Mouse (Mus musculus): Measurements from ENCODE around the gene Gm3336.

Gene Gm3336

DNA sequence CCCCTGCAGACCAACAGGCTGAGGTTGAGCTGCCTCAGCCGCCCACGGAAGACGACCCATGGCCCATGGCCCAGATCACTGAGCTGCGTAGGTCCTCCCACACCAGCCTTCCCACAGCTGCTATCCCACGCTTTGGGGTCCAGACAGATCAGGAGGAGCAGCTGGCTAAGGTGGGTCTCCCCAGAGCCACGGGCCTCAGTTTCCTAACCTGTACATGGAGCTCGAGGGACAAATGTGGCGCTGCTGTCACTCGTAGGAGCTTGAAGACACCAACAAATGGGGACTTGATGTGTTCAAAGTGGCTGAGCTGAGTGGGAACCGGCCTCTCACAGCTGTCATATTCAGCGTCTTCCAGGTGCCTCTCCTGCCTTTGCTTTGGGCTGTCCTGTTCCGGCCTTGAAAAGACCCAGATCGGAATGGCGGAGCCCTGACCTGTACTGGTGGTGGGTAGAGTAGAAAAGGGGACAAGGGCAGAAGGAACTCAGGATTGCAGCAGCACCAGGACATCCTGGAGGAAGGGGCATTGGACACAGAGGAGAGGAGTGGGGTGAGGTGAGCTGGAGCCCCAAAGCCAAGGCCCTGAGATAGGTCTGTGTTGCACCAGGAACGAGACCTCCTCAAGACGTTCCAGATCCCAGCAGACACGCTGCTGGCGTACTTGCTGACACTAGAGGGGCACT lies 29.0 kb downstream of the Gm3336 start:
- no peak for DNase-seq (ENCODE audit: low read depth, low spot score)

DNA sequence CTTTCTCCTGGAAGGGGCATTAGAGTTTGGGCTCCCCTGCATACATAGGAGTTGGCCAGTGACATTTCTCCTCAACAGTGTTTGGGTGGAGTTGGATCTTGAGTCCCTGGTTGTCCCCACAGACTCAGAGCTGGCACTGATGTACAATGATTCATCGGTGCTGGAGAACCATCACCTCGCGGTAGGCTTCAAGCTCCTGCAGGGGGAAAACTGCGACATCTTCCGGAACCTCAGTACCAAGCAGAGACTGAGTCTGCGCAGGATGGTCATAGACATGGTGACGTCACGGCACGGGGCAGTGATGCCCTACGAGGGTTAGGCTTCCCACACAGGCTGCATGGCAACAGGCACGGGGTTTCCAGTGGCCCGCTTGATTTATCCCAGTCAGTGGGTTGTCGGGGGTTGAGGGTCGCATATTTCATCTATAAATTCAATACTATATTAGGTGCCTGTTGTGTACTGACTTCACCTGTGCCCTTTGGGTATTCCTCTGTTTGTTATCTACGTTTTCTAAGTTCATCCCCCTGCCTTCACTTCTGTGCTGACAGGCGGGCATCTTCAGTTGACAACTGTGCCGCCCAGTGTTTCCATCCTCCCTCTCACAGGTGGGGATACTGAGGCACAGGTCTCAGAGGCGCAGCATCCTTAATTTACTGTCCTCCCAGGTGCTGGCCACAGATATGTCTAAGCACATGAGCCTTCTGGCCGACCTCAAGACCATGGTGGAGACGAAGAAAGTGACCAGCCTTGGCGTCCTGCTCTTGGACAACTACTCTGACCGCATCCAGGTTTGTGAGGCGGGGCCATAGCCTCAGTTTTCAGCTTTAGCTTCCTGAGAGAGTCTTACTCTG lies 30.1 kb downstream of the Gm3336 start:
- no peak for DNase-seq (ENCODE audit: low read depth, low spot score)

DNA sequence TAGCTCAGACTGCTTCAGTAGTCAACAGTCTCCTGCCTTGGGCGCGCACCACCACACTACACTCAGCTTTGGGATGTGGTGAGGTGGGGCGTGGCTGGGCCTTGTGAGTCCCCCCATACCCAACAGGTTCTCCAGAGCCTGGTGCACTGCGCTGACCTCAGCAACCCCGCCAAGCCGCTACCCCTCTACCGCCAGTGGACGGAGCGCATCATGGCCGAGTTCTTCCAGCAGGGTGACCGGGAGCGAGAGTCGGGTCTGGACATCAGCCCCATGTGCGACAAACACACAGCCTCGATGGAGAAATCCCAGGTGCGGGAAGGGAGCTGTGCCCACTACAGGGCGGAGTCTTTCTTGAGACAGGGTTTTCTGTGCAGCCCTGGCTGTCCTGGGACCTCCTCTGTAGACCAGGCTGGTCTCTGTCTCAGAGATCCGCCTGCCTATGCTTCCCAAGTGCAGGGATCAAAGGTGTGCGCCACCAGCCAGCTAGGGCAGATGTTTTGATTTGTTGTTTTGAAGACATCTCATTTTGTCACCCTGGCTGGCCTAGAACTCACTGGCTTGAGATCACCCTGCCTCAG lies 30.8 kb downstream of the Gm3336 start:
- no peak for DNase-seq (ENCODE audit: low read depth, low spot score)

DNA sequence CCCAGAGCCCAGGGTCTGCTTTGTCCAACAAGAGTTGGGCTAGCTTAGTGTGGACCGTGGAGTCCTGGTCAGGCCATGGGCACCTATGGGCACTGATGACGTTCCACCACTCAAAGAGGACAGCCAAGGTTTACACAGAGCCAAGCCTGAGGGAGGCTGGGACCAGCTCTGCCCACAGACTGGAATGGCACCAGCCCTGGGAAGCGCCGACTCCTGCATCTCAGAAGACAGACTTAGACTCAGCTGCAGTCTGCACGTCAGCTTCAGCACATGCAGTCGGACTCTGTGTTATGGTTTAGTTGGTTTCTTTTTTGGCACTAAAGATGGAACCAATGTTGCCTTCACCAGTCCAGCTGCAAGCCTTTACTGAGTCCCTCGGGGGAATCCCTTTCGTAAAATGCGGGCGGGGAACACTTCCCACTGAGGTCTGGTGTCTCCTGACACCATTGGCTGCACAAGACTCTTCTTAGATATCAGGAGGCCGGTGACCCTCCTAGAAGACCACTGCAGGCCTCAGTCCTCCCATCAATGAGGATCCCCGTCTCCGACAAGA lies 31.9 kb downstream of the Gm3336 start:
- DNase-seq (ENCODE audit: low read depth, low spot score) = no peak

DNA sequence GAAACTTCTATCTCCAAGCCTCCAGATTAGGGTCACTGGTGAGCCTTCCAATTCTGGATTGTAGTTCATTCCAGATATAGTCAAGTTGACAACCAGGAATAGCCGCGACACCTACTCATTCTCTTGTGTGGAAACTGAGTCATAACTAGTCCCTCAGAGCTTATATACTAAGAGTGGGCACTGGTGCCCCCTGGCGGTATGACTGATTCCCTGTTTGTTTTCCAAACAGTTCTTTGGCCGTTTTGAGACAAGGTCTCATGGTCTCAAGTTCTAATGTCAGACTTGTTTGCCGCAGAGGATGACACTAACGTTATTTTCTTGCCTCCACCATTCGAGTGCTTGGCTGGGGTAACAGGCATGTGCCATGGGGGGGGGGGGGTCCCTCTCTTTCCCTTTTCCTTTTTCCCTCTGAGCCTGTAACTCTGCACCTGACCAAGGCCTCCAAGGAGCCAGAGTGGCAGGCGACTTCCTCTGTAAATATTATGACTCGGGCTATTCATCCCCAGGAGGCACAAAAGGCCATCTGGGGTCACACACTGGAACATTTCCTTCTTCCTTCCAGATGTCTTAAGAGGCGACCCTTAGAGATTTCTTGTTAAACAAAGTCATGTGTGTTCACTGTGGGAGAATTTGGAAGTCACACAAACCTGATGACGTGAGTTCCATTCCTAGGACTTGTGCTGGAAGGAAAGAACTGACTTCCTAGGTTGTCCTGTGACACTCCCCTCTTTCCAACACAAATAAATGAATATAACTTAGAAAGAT lies 33.8 kb downstream of the Gm3336 start:
- DNase-seq (ENCODE audit: low read depth, low spot score) = peak; percentile 77

DNA sequence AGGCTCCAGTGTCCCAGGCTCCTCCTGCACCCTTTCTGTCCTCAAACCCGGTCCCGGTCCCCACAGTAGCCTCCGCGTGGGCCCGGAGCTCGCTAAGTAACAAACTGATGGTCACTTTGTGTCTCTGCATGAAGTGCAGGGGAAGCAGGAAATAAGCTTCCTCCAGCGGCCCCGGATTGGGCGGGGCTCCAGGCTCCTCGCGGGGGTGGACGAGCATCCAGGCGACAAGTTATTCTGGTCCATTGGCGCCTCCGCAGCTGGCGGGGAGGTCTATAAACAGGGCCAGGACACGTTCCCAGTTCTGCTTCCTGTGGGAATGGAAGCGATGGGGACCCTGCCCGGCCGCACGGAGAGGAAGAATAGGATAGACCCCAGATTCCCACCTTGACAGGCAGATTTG lies 34.8 kb downstream of the Gm3336 start:
- peak; percentile 74 for DNase-seq (ENCODE audit: low read depth, low spot score)

DNA sequence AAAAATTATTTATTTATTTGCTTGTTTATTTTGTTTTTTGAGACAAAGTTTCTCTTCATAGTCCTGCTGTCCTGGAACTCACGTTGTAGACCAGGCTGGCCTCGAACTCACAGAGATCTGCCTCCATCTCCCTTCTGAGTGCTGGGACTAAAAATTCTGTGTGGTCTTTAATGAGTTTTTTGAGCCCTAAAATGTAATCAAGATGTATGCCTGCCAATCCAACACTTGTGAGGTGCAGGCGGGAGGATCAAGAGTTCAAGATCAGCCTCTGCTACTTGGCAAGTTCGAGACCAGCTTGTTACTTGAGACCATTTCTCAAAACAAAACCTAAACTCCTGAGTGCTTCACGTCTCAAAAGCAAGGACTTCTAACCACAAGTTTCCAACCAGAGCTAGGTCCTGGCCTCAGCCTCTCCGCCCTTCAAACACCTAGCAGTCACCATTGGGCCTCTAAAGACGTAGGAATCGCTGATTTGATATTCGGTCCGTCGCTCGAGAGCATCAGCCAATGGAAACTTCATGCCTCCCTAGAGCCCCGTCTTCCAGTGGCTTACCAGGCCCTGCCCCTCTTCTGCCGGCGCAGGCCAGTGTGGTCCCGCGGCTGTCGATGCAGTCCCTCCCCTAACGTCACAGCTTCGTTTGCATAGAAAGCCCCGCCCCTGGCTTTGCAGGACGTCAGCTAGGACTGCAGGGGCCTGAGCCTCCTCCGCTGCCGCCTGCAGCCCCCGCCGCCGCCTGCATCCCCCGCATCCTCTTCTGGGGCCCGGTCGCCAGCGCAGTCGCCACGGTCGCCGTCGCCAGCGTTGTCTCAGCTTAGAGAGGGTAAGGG lies 35.9 kb downstream of the Gm3336 start, which contains the start of gene Rab3a:
TSS of gene Rab3a (plus strand) at position 637 of the 828 bp plus-strand sequence.
- DNase-seq (ENCODE audit: low read depth, low spot score) = peak; percentile 99

DNA sequence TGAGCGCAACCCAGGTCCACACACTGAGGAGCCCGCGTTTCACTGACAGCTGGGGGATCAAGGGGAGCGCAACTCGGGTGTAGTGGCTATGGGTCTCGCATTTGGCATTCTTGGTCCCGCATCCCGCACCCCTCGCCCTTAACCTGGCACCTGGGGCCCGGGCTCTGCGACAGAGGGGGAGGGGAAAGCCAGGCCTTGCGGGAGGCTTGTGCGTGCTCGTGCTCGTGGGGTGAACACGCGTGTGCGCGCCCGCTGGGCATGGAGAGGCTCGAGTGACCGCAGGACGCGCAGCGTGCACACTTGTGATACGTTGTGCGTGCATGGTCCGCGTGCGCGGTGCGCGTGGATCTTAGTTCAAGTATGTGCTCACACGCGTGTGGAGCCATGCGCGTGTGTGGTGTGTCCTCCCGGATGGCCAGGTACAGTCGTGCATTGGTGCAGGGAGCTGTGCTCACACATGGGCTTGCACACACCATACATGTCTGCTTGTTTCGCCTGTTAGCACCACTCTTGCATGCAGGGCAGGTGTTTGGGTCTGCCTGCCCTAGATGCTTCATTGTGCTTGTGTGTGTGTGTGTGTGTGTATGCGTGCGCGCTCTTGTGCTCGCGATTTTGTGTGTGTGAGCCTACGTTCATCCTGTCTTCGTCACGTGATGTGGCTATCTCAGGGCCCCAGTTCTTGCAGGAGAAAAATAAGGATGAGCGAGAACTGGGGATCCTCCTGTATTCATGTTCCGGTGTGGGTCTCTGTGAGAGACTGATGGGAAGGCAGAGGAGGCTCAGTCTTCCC lies 36.7 kb downstream of the Gm3336 start:
- DNase-seq (ENCODE audit: low read depth, low spot score) = peak; percentile 70

DNA sequence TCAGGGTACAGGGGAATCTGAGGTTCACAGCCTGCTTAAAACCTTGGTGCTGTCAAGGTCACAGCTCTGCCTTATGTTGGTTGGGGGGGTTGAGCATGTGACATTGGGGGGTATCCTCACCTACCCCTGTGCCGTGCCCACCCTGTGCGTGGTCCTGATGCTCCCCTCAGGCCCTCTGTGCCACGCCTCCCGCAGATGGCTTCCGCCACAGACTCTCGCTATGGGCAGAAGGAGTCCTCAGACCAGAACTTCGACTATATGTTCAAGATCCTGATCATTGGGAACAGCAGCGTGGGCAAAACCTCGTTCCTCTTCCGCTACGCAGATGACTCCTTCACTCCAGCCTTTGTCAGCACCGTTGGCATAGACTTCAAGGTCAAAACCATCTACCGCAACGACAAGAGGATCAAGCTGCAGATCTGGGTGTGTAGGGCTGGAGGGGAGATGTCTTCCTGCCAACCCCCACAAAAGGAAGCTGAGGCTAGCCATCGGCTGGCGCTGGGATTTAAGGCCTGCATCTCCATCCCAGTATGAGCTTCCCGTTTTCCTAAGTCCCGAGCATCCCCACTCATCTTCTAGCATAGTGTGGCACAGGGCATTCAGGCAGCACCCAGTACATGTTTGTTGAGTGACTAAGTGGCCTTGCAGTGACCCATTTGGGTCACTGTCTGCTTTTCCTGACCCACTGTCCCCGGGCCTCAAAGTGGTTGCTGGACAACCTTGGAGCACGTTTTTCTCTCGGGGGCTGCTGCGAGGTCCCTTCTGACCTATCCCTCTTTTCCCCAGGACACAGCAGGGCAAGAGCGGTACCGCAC lies 37.5 kb downstream of the Gm3336 start:
- peak; percentile 7 for DNase-seq (ENCODE audit: low read depth, low spot score)

DNA sequence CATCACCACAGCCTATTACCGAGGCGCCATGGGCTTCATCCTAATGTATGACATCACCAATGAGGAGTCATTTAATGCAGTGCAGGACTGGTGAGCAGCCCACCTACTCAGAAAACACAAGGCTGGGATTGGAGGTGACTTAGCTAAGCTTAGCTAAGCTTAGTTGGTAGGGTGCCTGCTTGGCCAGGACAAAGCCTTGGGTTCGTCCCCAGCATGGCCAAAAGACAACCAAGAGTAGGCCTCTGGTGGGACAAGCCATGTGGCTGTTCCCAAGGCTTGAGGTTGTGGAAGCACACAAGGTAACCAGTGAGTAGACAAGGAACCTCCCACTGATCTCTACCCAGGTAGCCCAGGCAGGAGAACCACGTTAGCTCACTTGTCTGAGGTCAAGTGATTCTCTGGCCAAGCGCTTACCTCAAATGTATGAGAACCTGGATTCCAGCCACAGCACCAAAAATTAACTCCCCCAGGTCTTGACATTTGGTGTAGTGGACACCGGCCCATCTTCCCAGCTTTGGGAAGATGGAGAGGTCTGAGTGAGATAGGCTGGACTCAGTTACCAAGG lies 38.2 kb downstream of the Gm3336 start:
- DNase-seq (ENCODE audit: low read depth, low spot score) = no peak

DNA sequence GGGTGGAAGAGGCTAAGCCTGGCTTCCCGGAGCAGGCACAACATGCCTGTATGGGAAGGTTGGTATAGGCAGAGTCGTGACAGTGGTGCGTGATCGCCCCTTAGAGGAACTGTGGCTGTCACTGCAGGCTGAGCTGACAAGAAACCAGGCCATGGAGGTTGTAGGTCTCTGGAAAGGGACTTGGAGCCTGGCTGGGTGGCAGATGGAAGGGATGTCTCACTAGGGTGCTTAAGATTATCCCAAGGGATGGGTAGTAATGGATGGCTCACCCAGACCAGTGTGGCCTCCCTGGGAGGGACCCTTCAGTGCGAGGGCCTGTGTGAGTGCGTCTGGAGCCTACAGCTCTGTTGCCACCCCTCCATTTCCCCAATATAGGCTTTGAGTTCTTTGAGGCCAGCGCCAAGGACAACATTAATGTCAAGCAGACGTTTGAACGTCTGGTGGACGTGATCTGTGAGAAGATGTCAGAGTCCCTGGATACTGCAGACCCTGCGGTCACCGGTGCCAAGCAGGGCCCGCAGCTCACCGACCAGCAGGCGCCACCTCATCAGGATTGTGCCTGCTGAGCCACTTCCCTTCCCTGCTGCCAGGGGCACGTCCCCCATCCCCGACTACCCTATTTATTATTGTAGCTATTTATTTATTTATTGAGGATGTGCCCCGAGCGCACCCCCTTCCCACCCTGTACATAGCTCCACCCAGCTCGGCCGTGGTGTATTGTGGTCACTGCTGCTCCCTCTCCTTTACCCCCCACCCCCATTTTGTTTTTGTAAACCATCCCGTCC lies 39.4 kb downstream of the Gm3336 start:
- peak; percentile 23 for DNase-seq (ENCODE audit: low read depth, low spot score)

DNA sequence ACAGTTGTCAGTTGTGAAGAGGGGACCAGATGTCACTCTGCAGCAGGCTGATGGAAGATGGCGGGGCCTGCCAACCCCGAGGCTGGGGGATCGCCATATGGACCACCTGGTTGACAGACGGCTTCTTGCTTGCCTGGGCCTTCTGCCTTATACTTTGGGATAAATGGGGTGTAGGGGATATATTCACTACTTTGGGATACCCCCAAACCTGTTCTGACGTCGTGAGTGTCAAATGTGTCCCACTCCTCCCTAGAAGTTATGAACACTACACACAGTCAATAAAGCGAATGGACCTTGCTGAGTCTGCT lies 39.9 kb downstream of the Gm3336 start:
- peak; percentile 6 for DNase-seq (ENCODE audit: low read depth, low spot score)

DNA sequence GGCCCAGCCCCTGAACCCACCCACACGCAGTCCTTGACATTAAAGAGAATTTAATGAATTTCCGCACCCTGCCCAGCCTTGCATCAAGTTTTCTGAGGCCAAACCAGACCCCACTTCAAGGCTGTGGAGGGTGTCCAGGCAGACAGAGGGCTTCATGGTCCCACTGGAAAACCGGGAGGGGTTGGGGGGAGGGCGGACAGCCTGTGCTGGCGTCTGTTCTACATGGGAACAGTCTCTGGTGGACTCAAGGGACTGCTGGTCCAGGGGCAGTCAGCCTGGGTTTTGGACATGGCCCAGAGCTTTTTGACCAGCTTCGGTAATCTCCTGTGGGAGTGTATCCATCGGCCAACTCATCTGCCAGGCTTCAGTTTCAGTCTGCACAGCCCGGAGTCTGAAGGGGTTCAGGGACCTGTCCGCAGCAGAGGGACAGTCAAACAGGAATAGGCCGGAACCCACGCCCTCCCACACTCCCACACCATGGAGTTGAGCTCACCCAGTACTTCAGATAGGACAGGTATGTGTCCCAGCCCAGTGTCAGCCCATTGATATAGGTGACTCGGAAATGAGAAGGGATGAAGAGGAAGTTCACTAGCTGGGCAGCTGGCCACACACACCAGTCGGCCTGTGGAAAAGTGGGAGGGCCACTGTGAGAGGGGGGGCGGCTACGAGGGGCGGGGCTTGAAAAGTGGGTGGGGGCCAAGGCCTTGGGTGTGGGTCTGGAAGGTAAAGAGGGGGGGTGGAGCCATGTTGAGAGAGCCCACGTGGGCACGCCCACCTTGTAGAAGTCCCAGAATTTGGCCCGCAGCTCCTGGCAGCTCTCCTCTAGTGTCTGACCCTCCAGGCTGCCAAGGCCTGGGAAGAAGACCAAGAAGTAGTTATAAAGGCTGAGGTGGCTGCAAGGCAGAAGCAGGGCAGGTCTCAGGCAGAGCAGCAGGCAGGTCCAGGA lies 40.5 kb downstream of the Gm3336 start:
- no peak for DNase-seq (ENCODE audit: low read depth, low spot score)

DNA sequence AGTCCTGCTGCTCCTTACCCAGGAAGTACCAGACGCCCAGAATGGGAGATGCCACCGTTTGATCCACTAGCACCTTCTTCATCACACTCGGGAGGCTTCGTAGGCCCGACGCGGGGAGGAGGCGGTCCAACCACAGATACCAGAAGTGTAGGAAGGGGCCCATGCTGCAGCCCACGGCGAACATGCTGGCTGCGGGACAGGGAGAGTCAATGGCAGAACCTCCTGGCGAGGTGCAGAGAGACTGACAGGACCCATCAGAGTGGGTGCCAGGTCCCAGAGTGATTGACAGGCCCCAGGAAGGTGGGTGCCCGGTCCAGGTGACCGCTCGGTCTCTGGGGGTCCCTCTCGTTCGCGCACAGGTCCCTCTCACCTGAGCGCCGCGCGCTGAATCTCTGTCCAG lies 42.0 kb downstream of the Gm3336 start:
- peak; percentile 59 for DNase-seq (ENCODE audit: low read depth, low spot score)

DNA sequence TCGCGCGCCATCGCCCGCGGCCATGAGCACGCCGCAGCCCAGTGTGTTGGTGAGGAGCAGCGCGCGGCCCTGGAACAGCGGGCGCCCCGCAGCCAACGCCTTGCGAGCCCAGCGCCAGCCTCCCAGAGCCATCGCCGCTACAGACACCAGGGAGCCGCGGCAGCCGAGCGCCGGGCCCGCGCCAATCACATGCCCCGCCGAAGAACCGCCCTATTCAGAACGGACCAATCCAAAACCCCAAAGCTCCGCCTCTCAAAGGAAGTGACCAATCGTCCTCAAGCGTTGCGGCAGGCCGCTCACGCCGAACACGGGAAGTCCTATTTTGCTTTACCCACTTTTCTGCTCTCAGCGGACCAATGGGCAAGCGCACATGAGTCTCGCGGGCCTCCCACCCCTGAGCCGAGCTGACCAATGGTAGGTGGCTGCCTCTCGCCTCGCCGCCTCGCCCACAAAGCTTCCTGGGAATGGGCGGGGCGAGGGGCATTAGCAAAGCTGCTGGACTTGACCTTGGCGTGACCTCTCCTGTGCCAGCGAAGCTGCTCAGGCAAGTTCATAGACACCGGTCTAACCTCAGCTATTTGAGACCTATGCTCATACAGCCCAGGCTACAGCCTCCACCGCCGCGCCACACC lies 42.5 kb downstream of the Gm3336 start, which contains the start of gene Mpv17l2:
TSS of gene Mpv17l2 (minus strand) at position 172 of the 632 bp plus-strand sequence.
- DNase-seq (ENCODE audit: low read depth, low spot score) = peak; percentile 99

DNA sequence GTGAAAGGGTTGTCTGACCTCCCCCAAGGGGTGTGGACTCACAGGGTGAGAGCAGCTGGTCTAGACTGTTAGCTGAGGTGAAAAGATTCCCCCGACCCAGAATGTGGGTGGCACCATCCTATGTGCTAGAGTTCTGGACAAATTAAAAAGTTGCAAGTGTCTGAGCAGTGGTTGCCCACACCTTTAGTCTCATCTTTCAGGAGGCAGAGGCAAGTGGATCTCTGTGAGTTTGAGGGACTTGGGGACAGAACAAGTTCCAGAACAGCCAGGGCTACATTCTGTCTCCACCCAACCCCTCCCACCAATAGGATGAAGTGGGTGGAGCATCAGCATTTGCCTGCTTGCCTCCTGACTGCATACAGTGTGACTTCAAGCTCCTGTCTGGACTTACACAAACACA lies 43.8 kb downstream of the Gm3336 start:
- DNase-seq (ENCODE audit: low read depth, low spot score) = no peak
